Mouse (Mus musculus) myocyte (in vitro differentiated cells): Measurements from ENCODE around the gene Klhl34. TPM values are rescaled to one million over a fixed set of nuclear protein-coding genes. Genes with fewer than 3 reads are reported as not detected.

Experiments
- H3K27me3 ChIP-seq: one replicate; pipeline ENCODE4 v1.6.1; 2011; ENCODE audit not compliant: control insufficient read depth, insufficient read depth, insufficient read length
- H3K36me3 ChIP-seq: one replicate; pipeline ENCODE4 v1.6.1; 2011; ENCODE audit not compliant: control insufficient read depth, insufficient read depth
- H3K4me2 ChIP-seq: one replicate; pipeline ENCODE4 v1.6.1; 2011; ENCODE audit warnings: low read depth, control low read depth
- H3K4me3 ChIP-seq: one replicate; pipeline ENCODE4 v1.5.1; 2011; ENCODE audit warnings: mild to moderate bottlenecking, control low read depth, moderate library complexity
- H3K79me2 ChIP-seq: one replicate; pipeline ENCODE4 v1.6.1; 2011; ENCODE audit not compliant: control insufficient read depth, insufficient read depth
- H3ac ChIP-seq: one replicate; pipeline ENCODE4 v1.6.1; 2011; ENCODE audit not compliant: control insufficient read depth, insufficient read length
- MYOG ChIP-seq, 3 experiments: IDR thresholded peaks; one replicate each; pipeline ENCODE4 v1.6.1; 2011; ENCODE audit warnings: control low read depth in 2 of 3, low read depth in 2 of 3, mild to moderate bottlenecking in 2 of 3; ENCODE audit not compliant: insufficient read length in 2 of 3, control insufficient read depth in 1 of 3, insufficient read depth in 1 of 3
- POLR2A ChIP-seq: IDR thresholded peaks from one replicate; pipeline ENCODE4 v1.6.1; 2011; ENCODE audit warnings: low read depth, mild to moderate bottlenecking, control low read depth, moderate library complexity; ENCODE audit not compliant: insufficient read length
- POLR2AphosphoS2 ChIP-seq: IDR thresholded peaks from one replicate; pipeline ENCODE4 v1.6.1; 2011; ENCODE audit warnings: low read depth, control low read depth; ENCODE audit not compliant: insufficient read length
- polyA plus RNA-seq: library from polyadenylated mRNA; unstranded; fragments of >200 nt; fragmentation: generic; extraction: Trizol; gene quantifications from one replicate; pipeline ENCODE4 v1.2.1, GENCODE M21; 2012; ENCODE audit warnings: missing spikeins

Gene Klhl34
- polyA plus RNA-seq, 1 experiment = 1.0 TPM

GRCm38 (mm10) chrX:157829983-157830382, 11.7 kb downstream of the Klhl34 start:
- Histone ChIP-seq H3K4me3 (no peak overlapping the region), H3K4me2 (no peak overlapping the region), H3K79me2 (no peaks in the 10 kb centered on the region), H3K36me3 (no peaks in the 10 kb centered on the region), H3K27me3 (no peaks in the 10 kb centered on the region), H3ac (no peak overlapping the region)
- TF ChIP-seq POLR2A = no peak
- TF ChIP-seq MYOG (IDR thresholded peaks at IDR 0.05; ENCODE audit: control insufficient read depth in 1 of 3, insufficient read depth in 1 of 3, insufficient read length in 2 of 3, low read depth in 2 of 3) = no peak
- TF ChIP-seq POLR2AphosphoS2 = no peak

Other genes with a start within 250 kb of the Klhl34 start
- gene Yy2, start 249.4 kb upstream of the Klhl34 start, polyA plus RNA-seq = 0.59 TPM
- gene Mbtps2, start 219.7 kb upstream of the Klhl34 start, polyA plus RNA-seq = 7.6 TPM
- 55.1 TPM for gene Smpx, start 119.5 kb upstream of the Klhl34 start, polyA plus RNA-seq
- gene Cnksr2, start 224.9 kb downstream of the Klhl34 start, polyA plus RNA-seq = 0.02 TPM